Mouse (Mus musculus) embryo, embryonic 11 days (tissue): ENCODE data around the gene Hdac7.

Experiments
- DNase-seq: peaks from one replicate; pipeline ENCODE4 v3.0.0-alpha.2; 2015

Gene Hdac7

GRCm38 (mm10) chr15:97812126-97812525 lies 32.2 kb downstream of the Hdac7 start:
- no peak for DNase-seq

- no peak for DNase-seq
Measured at GRCm38 (mm10) chr15:97811307-97811706, 33.0 kb downstream of the Hdac7 start.

DNA sequence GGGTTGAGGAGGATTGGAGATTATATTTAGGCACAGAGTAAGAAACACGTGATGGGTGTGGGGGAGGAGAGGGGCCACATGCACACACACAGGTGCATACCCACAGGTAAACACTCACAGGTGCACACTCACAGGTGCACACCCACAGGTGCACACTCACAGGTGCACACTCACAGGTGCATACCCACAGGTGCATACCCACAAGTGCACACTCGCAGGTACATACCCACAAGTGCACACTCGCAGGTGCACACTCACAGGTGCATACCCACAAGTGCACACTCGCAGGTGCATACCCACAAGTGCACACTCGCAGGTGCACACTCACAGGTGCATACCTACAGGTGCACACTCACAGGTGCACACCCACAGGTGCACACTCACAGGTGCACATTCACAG lies 33.9 kb downstream of the Hdac7 start:
- no peak for DNase-seq

- no peak for DNase-seq
Measured at GRCm38 (mm10) chr15:97809942-97810341, 34.4 kb downstream of the Hdac7 start.

- DNase-seq = no peak
Measured at GRCm38 (mm10) chr15:97809206-97809605, 35.1 kb downstream of the Hdac7 start.

DNA sequence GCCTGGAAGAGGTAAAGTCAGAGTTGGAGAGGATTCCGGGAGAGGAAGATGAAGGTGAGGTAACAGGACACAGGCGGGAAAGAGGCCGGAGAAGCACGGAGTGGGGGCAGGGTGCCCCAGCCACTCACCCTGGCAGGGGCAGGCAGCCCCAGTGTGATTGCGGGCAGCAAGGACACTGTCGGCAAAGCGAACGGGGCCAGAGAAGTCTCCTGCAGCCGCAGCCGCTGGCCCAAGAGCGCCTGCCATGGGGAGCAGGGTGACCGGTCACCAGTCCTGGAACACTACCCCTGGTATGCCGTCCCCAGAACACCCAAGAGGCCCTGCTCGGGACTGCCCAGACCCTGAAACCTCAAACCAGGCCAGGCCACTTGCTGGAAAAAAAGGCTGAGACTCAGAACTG lies 35.8 kb downstream of the Hdac7 start:
- DNase-seq = no peak

DNA sequence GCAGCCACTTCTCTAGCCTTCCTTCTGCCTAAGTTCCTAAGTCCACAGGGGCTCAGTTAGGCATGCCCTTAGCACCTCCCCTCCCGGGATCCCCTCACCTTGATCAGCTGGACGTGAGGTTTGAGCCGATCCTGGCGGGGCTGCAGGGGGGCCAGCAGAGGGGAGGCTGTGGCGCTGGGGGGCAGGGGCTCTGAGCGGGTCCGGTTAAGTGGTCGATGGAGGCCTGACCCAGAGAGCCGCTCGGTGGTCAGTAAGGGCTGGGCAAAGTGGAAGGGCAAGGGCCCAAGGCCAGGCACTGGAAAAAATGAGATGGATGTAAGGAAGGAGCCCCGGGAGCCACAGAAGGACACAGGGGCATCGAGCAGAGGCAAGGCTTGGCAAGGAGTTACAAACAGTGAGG lies 36.4 kb downstream of the Hdac7 start:
- DNase-seq = no peak

DNA sequence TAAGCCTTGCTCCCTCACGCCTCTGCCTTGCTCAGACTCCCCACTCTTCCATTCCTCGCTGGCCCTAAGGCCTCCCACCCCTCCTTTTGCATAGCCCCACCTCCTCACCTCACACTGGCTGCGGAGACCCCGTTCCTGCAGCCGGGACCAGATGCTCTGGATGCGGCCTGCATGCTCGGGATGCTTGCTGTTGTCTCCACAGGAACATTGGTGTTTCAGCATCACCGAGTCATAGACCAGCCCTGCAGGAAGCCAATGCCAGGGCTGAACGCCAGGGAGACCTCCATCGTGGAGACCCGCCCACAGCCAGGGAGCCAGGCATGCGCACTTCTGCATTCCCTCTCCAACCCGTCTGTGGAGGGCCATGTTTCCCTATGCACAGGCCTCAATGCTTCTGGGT lies 41.7 kb downstream of the Hdac7 start:
- DNase-seq = peak; percentile 69

DNA sequence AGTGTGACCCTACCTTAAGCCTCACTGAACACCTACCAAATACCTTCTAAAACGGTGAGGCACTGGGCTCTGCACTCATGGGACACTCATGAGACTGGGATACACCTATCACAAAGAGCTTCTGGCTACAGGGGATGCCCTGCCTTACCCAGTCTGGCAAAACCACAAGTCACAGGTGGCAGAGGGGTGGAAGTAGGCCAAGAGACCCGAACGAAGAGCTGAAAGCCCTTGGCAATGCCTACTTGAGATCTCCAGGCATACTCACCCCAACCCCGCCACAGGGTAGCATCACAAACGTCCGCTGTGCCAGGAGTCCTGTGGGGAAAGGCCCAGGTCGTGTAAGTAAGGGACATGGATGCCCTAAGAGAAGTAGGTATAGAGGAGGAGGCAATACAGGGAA lies 42.5 kb downstream of the Hdac7 start:
- DNase-seq = no peak

GRCm38 (mm10) chr15:97800853-97801252 lies 43.4 kb downstream of the Hdac7 start:
- no peak for DNase-seq

DNA sequence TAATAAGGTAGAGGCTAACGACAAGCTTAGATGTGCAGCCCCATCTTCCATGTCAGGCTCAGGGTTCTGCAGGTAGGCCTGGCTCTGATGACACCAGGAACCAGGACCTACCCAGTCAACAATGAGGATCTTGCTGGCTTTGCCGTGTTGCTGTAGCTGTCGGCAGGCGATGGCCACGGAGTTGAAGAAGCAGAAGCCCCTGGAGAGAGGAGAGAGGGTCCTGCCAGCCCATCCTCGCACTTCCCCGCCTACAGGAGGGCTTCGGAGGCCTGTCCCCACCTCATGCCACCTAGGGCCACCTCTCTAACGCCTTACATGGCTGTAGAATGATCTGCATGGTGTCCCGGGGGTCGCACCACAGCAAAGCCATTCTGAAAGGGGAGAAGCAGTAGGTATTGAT lies 44.9 kb downstream of the Hdac7 start:
- DNase-seq = no peak

GRCm38 (mm10) chr15:97798134-97798533 lies 46.2 kb downstream of the Hdac7 start:
- DNase-seq = peak; percentile 72

DNA sequence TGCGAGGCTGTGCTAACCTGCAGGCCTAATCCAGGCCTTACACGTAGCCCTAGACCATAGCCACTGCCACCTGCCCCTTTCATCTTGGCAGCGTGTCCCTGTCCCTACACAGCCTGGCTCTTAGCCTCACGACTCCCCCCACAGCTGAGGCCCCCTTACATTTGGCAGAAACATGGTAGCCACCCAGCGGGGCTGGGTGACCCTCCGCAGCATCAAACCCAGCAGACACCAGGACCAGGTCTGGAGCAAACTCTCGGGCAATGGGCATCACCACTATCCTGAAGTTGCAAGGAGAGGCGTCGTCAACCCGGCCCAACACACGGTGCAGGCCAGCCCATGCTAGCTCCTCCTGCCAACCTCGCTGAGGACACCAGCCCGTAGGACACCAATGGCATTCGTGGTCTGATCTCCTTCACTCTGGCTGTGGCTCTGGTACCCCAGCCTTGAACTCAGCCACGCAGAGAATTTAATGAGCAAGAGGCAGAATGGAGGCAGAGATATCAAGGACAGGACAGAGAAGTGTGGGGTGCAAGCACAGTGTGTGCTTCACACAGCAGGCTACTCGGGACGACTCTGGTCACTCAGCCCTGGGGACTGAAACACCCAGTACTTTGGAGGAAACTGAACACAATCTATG lies 47.5 kb downstream of the Hdac7 start:
- no peak for DNase-seq

GRCm38 (mm10) chr15:97795559-97796235 lies 48.6 kb downstream of the Hdac7 start:
- no peak for DNase-seq

GRCm38 (mm10) chr15:97794268-97794667 lies 50.0 kb downstream of the Hdac7 start:
- no peak for DNase-seq

DNA sequence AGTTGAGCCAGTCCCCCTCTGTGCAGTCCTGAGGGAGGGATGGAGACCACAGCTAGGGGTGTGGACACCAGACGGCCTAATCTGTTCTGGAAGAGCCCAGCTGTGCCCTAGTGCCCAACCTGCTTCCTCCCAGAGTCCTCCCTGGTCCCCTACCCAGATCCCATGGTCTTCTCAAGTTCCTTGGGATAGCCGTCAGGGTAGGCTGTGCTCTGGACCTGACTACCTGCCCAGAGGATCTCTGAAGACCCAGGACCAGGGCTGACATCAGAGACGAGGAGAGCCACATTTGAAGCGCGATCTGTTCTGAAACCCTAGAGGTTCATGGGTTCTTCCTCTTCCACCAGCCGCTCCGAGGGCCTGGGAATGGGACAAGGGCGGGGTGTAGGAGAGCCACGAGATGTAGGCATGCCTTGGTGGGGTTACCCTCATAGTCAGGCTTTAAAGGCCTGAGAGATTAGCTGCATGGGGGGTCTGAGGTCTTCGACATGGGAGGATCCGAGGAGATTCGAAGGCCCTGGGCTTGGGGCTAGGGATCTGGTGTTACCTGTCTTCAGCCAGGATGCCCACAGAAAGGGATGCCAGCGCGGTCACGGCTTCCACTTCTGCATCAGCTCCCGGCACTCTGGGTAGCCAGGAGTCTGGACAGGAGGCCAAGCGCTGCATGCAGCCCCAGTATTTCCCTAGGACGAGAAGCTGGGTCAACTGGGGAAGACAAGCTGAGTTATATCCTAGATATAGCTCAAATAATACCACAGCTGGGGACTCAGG lies 50.7 kb downstream of the Hdac7 start:
- DNase-seq = no peak

DNA sequence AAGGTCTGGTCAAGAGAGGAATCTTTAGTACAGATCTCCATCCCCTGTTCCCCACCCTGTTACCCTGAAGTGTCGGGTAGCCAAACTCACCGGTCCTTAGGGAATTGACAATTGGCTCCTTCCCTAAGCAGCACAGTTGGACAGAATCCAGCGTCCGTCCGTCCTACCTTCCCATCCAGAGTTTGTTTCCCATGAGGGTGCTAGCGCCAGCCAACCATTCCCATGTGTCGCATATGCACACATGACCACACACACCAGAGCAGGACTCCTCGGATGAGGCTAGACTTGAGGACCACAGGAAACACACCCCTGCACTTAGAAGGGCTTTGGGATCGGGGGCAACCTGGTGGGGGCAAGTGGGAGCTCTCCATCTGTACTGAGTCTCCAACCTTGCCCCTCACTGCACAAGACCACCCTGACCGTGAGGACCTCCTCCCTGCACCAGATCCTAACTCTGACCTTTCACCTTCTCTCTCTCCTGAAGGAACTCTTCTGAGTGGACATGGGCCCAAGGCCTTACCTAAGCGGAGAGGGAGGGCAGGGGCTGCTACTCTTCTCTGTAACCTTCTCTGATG lies 53.1 kb downstream of the Hdac7 start:
- no peak for DNase-seq

DNA sequence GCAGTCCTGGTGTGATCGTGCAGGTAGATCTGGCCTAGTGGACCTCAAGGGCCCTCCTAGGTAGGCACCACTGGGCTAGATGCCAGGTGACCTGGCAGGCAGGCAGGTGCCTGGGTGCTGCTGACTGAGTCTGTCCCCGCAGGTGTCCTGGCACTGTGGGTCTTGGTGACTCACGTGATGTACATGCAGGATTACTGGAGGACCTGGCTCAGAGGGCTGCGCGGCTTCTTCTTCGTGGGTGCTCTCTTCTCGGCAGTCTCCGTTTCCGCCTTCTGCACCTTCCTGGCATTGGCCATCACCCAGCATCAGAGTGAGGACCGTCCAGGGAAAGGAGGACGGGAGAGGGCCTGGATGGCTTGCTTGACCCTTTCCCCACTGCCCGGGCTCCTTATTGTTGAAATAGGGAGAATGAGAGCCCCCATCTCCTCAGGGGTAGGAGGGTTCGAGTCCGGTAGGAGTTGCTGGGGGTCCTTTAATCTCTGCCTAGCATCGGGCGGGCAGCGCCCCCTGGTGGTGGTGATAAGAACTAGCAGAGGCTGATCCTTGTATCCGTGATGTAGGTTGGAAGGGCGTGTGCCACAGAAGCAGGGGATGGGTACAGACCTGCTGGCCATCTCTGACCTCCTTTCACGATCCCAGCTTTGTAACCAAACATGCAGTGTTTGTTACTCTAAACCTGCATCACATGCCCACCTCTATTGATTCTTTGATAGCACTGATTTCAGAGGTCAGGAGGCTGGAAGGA lies 54.4 kb downstream of the Hdac7 start:
- DNase-seq = peak; percentile 74

- no peak for DNase-seq
Measured at GRCm38 (mm10) chr15:97788821-97789220, 55.5 kb downstream of the Hdac7 start.

DNA sequence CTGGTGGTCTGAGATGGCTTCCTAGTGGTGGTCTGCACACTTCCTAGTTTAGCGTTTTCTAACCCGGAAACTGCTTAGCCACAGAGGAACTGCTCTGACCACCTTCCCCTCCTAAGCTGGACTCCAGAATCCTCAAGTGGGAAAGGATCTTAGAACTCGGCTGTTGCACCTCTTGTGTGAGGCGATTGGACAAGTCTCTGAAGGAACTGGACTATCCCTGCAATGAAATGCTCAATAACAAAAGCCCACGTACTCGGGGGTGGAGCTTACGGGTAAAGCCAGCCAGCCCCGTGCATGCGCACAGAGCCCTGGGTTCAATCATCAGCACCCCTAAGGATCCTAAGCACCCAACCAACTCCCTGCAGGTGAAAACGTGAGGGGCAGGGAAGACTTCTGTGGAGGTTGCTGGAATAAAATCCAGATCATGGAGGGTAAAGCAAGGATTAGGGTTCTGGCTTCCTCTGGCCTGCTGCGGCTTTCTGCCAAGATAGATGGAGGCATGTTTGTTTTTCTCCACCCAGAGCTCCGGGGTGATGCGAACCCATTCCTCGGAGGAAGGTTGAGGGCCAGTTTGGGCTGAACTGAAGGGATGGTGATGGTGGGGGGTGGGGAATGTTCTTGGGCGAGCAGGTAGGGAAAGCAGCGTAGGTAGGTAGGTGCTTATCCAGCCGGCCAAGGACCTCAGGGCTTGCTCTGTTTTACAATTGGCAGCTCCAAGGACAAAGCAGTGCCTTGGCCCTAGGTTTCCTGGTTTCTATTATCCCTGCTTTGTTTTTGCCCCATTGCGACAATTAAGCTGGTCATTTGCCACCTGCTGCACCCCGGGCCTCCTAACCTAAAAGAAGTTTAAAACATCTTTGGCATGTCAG lies 56.3 kb downstream of the Hdac7 start:
- no peak for DNase-seq

- DNase-seq = no peak
Measured at GRCm38 (mm10) chr15:97787148-97787798, 57.0 kb downstream of the Hdac7 start.
